Mouse (Mus musculus) small intestine, adult 2 months (tissue): ENCODE results near the gene Mical3. TPM values are rescaled to one million over a fixed set of nuclear protein-coding genes. Genes with fewer than 3 reads are reported as not detected.

Experiments
- H3K27ac ChIP-seq: fragments of 200-500 bp; 2 replicates; pipeline ENCODE4 v1.5.1; 2012; ENCODE audit warnings: low read depth, low read length, control low read depth, inconsistent platforms; ENCODE audit not compliant: insufficient read depth
- H3K27me3 ChIP-seq: fragments of 200-500 bp; 2 replicates; pipeline ENCODE4 v1.6.1; 2012; ENCODE audit warnings: mild to moderate bottlenecking, moderate library complexity, low read length, inconsistent platforms; ENCODE audit not compliant: control insufficient read depth, insufficient read depth
- H3K36me3 ChIP-seq: fragments of 200-500 bp; 2 replicates; pipeline ENCODE4 v1.6.1; 2012; ENCODE audit warnings: mild to moderate bottlenecking, low read length, control low read depth, inconsistent platforms; ENCODE audit not compliant: control insufficient read depth, insufficient read depth
- H3K4me1 ChIP-seq: fragments of 200-500 bp; 2 replicates; pipeline ENCODE4 v1.6.1; 2012; ENCODE audit warnings: low read length, inconsistent platforms, mixed read lengths; ENCODE audit not compliant: control insufficient read depth, insufficient read depth, insufficient read length
- H3K4me3 ChIP-seq: fragments of 200-500 bp; 2 replicates; pipeline ENCODE4 v1.5.1; 2012; ENCODE audit warnings: low read depth, mild to moderate bottlenecking, control low read depth, inconsistent platforms, low read length, moderate library complexity
- CTCF ChIP-seq: fragments of 200-500 bp; IDR thresholded peaks from 2 replicates; pipeline ENCODE4 v1.5.1; 2012; ENCODE audit warnings: low read depth, mild to moderate bottlenecking, control low read depth, inconsistent platforms, low read length, moderate library complexity, mixed read lengths; ENCODE audit not compliant: insufficient replicate concordance, insufficient read length; ENCODE audit errors: extremely low read depth
- POLR2A ChIP-seq: fragments of 200-500 bp; IDR thresholded peaks from 2 replicates; pipeline ENCODE4 v1.6.1; 2012; ENCODE audit warnings: low read depth, mild to moderate bottlenecking, control low read depth, inconsistent platforms, low read length, moderate library complexity
- WGBS: fragments of 180-500 bp; shearing (Covaris S2); methylation state at CpG from one replicate; pipeline ENCODE4 v1.1.7; 2018; 5-methylcytosine and 5-hydroxymethylcytosine counted together
- polyA plus RNA-seq: library from polyadenylated mRNA; depleted of rRNA; stranded (reverse); fragments of >200 nt; gene quantifications from 2 replicates; pipeline ENCODE4 v1.2.3, GENCODE M21; 2012

The Mical3 gene
- polyA plus RNA-seq, 1 experiment = 8.9 TPM

- Histone ChIP-seq H3K4me3 (no peak overlapping the region), H3K36me3 (no peaks in the 10 kb centered on the region), H3K4me1 (peaks cover 9% of the 10 kb centered on the region), H3K27me3 (no peaks in the 10 kb centered on the region), H3K27ac (no peak overlapping the region)
- 92% methylated on average over 16 of the region's 16 CpGs for WGBS
- TF ChIP-seq POLR2A = no peak
- no peak for TF ChIP-seq CTCF
Observed at GRCm38 (mm10) chr6:121154451-121155300, 23.9 kb upstream of the Mical3 start.

GRCm38 (mm10) chr6:121153177-121153576 lies 22.4 kb upstream of the Mical3 start:
- TF ChIP-seq POLR2A (no peak), CTCF (no peak)
- Histone ChIP-seq H3K27me3 (no peaks in the 10 kb centered on the region), H3K4me1 (peaks cover 5% of the 10 kb centered on the region; the same call in 1 of the 2 replicates), H3K4me3 (no peak overlapping the region), H3K27ac (no peak overlapping the region), H3K36me3 (no peaks in the 10 kb centered on the region)
- 77% methylated on average over 8 of the region's 8 CpGs for WGBS

- H3K4me1 ChIP-seq = peaks cover 5% of the 10 kb centered on the region; the same call in 1 of the 2 replicates
- H3K27ac ChIP-seq = no peak overlapping the region
- WGBS = 26% methylated on average over 6 of the region's 6 CpGs
- no peak overlapping the region for H3K4me3 ChIP-seq
- TF ChIP-seq CTCF = no peak
- TF ChIP-seq POLR2A = no peak
- no peaks in the 10 kb centered on the region for H3K27me3 ChIP-seq
- H3K36me3 ChIP-seq = no peaks in the 10 kb centered on the region
Observed at GRCm38 (mm10) chr6:121151732-121152131, 20.9 kb upstream of the Mical3 start.

GRCm38 (mm10) chr6:121150126-121150525 lies 19.3 kb upstream of the Mical3 start:
- Histone ChIP-seq H3K4me3 (no peak overlapping the region), H3K27ac (no peak overlapping the region), H3K27me3 (no peaks in the 10 kb centered on the region; the same call in 1 of the 2 replicates), H3K36me3 (no peaks in the 10 kb centered on the region), H3K4me1 (peaks cover 5% of the 10 kb centered on the region; the same call in 1 of the 2 replicates)
- WGBS = 94% methylated on average over 8 of the region's 8 CpGs
- TF ChIP-seq CTCF (no peak), POLR2A (no peak)

- no peaks in the 10 kb centered on the region; the same call in 1 of the 2 replicates for H3K27me3 ChIP-seq
- peaks cover 9% of the 10 kb centered on the region for H3K4me1 ChIP-seq
- H3K36me3 ChIP-seq = no peaks in the 10 kb centered on the region
- TF ChIP-seq CTCF = no peak
- no peak for TF ChIP-seq POLR2A
- H3K27ac ChIP-seq = no peak overlapping the region
- H3K4me3 ChIP-seq = no peak overlapping the region
- 82% methylated on average over 3 of the region's 3 CpGs for WGBS
Observed at GRCm38 (mm10) chr6:121149420-121149819, 18.6 kb upstream of the Mical3 start.

GRCm38 (mm10) chr6:121148360-121148759 lies 17.6 kb upstream of the Mical3 start:
- H3K27me3 ChIP-seq = no peaks in the 10 kb centered on the region; the same call in 1 of the 2 replicates
- TF ChIP-seq POLR2A (no peak), CTCF (no peak)
- WGBS = 46% methylated on average over 3 of the region's 3 CpGs

GRCm38 (mm10) chr6:121146798-121147197 lies 16.0 kb upstream of the Mical3 start:
- Histone ChIP-seq H3K4me3 (no peak overlapping the region), H3K4me1 (peaks cover 20% of the 10 kb centered on the region), H3K27me3 (no peaks in the 10 kb centered on the region; the same call in 1 of the 2 replicates), H3K36me3 (no peaks in the 10 kb centered on the region), H3K27ac (no peak overlapping the region)
- 77% methylated on average over 4 of the region's 4 CpGs for WGBS
- TF ChIP-seq CTCF (no peak), POLR2A (no peak)

More at GRCm38 (mm10) chr6:121148360-121148759, 17.6 kb upstream of the Mical3 start:
- H3K36me3 ChIP-seq = no peaks in the 10 kb centered on the region
- peaks cover 18% of the 10 kb centered on the region for H3K4me1 ChIP-seq
- H3K4me3 ChIP-seq = no peak overlapping the region
- no peak overlapping the region for H3K27ac ChIP-seq
